Mouse (Mus musculus) hematopoietic stem cell, adult 5-6 weeks (primary cell): ENCODE measurements around the gene Os9. TPM values are rescaled to one million over a fixed set of nuclear protein-coding genes. Genes with fewer than 3 reads are reported as not detected.
"Not testable (repeated sequence)": the region's sequence is repeated elsewhere in the genome, so short reads cannot be mapped to it uniquely, and the experiment has no call there.

Experiments used
- ATAC-seq, 2 experiments: fragments of 125-278 bp in 1 of 2; replicated peaks in 1 of 2; 2 replicates each; pipeline ENCODE4 v1.8.0; 2016 to 2017; ENCODE audit warnings: inconsistent platforms in 2 of 2, mild to moderate bottlenecking in 2 of 2, moderate number of reproducible peaks in 2 of 2, low read depth in 1 of 2, moderate TSS enrichment in 1 of 2; ENCODE audit not compliant: low FRiP score in 2 of 2, poor library complexity in 2 of 2, severe bottlenecking in 2 of 2, insufficient read depth in 1 of 2, low TSS enrichment in 1 of 2
- total RNA-seq: library from RNA; stranded (forward); fragments of 172-1452, 232-1000 nt; gene quantifications from 2 replicates; pipeline ENCODE4 v1.2.3, GENCODE M21; 2017

Os9 gene
- total RNA-seq, 1 experiment from 2014 or later: 201 TPM

- not testable (repeated sequence) for ATAC-seq
These were observed 58.8 kb downstream of the Os9 start for GRCm38 (mm10) chr10:127062101-127062500.

DNA sequence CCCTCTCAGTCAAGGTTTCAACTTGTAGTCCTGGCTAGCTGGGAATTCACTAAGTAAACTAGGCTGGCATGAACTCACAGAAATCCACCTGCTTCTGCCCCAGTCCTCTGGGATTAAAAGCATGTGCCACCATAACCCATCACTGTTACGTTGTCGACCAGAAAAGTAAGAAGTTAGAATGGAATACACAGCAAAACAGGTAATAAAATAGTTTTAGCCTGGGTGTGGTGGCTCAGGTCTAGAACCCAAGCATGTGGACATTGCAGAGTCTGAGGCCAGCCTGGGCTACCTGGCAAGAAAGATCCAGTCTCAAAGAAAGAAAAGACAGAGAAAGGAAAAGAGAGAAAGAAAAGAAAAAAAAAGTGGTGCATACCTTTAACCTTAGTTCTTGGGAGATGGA is 59.4 kb downstream of the Os9 start:
- ATAC-seq: no peak

- no peak for ATAC-seq
These were observed 59.8 kb downstream of the Os9 start for GRCm38 (mm10) chr10:127061085-127061484.

DNA sequence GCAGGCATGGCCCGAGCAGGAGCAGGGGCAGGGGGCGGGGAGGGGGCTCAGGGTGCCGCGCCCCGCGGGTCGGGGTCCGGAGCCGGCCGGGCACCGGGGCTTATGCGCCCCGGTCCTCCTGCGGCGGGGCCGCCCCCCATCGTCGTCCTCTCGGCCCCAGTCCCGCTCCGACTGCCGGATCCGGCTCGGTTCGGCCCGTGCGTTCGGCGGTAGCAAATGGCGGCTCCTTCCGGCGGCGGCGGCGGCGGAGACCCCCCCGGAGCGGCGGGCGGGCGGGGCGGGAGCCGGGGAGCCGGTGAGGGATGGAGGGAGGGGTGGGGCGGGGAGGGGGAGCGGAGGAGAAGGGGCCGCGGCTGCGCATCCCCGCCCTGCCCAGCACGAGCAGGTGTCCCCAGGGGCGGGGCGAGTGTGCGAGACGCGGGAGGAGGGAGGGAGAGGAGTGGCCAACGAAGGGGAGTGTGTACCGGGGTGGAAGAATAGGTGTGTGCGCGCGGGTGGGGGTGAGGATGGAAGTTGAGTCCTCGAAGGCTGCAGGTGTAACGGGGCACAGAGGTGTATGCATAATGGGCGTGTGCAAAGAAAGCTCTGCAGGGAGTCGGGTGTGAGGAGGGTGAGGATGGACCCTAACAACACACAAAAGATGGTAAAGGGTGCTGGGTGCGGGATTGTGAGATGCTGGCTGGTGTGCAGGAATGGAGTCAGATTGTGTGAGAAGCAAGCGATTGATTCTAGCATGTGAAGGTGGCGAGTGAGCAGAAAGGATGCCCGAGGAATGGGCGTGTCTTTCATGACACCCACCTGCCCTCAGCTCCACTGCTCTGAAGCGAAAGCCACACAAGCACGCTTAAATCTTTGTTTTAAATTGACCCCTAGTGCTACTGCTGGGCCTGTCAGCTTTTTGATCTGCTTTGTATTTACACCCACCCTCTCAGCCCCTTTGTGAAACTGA is 60.7 kb downstream of the Os9 start, which contains the start of gene March9:
TSS of gene March9 (minus strand) at position 217 of the 949 bp plus-strand sequence.
- no peak for ATAC-seq

- no peak for ATAC-seq
These were observed 61.6 kb downstream of the Os9 start for GRCm38 (mm10) chr10:127059174-127059967.

- ATAC-seq: no peak
These were observed 62.2 kb downstream of the Os9 start for GRCm38 (mm10) chr10:127058708-127059107.

- peak; percentile 71 to 76 for ATAC-seq
These were observed 62.8 kb downstream of the Os9 start for GRCm38 (mm10) chr10:127058161-127058560.

DNA sequence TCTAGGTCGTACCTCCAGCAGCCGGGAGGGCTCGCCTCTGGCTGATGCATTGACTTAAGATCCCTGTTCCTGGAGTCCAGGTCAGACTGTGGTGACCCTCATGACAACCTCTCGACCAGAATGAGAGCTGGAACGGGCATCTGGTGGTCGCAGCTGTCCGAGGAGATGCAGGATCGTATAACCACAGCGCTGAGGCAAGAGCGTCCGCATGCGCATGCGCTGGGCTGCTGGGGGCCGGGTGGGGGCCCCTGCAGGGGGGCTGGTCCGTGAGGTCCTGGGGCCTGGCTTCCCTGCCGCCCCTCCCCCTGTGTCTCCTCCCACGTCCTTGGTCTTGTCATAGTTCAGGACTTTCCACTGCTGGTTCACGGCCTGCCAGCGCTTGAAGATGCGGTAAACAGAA is 64.4 kb downstream of the Os9 start:
- no peak for ATAC-seq

GRCm38 (mm10) chr10:127055406-127055805 is 65.5 kb downstream of the Os9 start:
- no peak for ATAC-seq

DNA sequence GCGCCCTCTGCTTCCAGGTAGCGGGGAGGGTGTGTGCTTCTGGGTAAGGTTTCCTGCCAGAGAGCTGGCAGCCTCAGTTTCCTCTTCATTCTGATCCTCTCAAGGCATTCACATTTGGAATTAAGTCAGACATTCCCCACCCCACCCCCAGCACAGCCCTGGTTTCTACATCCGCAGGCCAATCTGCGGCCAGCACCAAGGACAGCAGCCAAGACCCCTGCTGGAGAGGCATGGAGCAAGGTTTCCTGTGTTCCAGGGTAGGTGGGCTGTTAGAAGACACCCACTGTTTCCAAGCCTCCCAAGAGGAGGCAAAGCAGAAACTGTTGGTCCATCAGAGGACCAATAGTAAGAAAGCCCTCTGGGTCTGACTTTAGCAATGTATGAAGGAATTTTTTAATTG is 66.3 kb downstream of the Os9 start:
- ATAC-seq: no peak

DNA sequence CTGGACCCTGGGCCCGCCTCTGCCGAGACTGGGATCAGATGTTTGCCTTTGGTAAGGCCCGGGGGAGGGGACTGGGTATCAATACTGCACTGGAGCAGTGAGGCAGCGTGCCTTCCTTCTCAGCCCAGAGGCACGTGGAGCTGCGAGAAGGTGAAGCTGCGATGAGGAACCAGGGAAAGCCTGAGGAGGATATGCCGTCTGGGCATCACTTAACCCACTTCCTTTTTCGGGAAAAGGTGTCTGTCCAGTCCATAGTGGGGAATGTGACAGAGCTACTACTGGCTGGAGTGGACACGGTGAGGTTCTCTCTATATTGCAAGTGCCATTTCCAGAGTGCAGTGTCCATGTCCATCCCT is 70.8 kb downstream of the Os9 start:
- ATAC-seq: peak; percentile 6 to 22; a peak in 2 of 4 replicates

DNA sequence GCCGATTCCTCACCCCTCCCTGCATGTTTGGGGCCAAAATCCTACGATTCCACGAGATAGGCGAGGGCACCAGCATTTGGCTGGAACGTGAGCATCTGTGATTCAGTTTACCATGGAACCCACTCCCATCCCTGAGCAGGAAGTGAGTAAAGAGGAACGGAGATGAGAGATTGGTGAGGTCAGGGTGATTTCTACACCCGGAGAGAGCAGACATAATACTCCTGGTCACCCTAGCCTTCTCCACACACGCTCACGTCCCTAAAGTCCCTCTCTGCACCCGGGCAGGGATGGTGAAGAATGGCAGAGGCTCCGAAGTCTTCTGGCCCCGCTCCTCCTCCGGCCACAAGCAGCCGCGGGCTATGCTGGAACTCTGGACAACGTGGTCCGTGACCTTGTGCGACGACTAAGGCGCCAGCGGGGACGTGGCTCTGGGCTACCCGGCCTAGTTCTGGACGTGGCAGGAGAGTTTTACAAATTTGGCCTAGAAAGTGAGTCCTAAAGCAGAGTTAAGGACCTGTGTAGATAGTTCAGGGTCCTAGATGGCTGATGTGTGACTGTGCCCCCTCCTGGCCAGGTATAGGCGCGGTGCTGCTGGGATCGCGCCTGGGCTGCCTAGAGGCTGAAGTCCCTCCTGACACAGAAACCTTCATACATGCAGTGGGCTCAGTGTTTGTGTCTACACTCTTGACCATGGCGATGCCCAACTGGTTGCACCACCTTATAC is 71.4 kb downstream of the Os9 start:
- peak; percentile 14 to 20; a peak in 2 of 4 replicates for ATAC-seq

- ATAC-seq: peak in 1 of 2 experiments; percentile 11; a peak in 1 of 4 replicates
These were observed 72.1 kb downstream of the Os9 start for GRCm38 (mm10) chr10:127048608-127049394.

- no peak for ATAC-seq
These were observed 73.0 kb downstream of the Os9 start, which contains the start of gene Cyp27b1 for GRCm38 (mm10) chr10:127047954-127048353. TSS of gene Cyp27b1 (plus strand) at chr10:127048250.
